In genomic region chr10:107628104-107628503, GRCm38 (mm10) we compare ENCODE assay signal across 21 mouse cellular contexts.
A peak's percentile ranks its signal among the peaks of the same experiment; 100 is the strongest.
DNase-seq lines count a peak whose midpoint lies in the region; ATAC-seq and TF ChIP-seq lines count a peak whose summit lies in the region.
"Had no signal": no experiment of that assay in that cellular context is flagged by ENCODE, and none has a peak within 500 bp of the region (broad histone marks: within the 10 kb centered on the region; RNA-seq: fewer than 3 reads in every experiment).

No protein-coding gene starts in this region.

- H3K36me3 ChIP-seq in kidney, embryonic 14.5 days (ENCODE audit: control insufficient read depth, insufficient read depth, low read length) = no peaks in the 10 kb centered on the region
- H3K36me3 ChIP-seq in kidney, embryonic 16.5 days (ENCODE audit: insufficient read depth, low read length) = no peaks in the 10 kb centered on the region
- H3K36me3 ChIP-seq in hindbrain, embryonic 10.5 days = no peaks in the 10 kb centered on the region
- H3K36me3 ChIP-seq: embryonic facial prominence, embryonic 15.5 days; forebrain, embryonic 15.5 days; heart, embryonic 12.5 days; hindbrain, embryonic 12.5 days had no signal

- no peak for DNase-seq in kidney, adult 8-10 months
- DNase-seq in mesoderm, embryonic 11.5 days (ENCODE audit: low read depth, low spot score) = peak; percentile 24
- DNase-seq in heart, postnatal 14 days = no peak
- no peak for DNase-seq in left cerebral cortex, adult 9 months (ENCODE audit: low spot score in 2 of 2)
- DNase-seq in hindbrain, embryonic 10.5 days (ENCODE audit: low spot score) = no peak
- DNase-seq: adrenal gland, postnatal 10 days; B cell, adult 2 months; cerebellum, adult 11 months; cerebellum, adult 8-10 months; cerebellum, postnatal 14 days; gastrocnemius, adult 2 months; gastrocnemius, postnatal 25 days; heart, postnatal 36 days had no signal

- no peak overlapping the region for H3K4me3 ChIP-seq in kidney, embryonic 14.5 days (ENCODE audit: low read length)
- no peak overlapping the region for H3K4me3 ChIP-seq in embryonic fibroblast, embryonic 13.5 days (ENCODE audit: insufficient read depth, low read length)
- no peak overlapping the region for H3K4me3 ChIP-seq in kidney, embryonic 16.5 days (ENCODE audit: low read length)
- no peak overlapping the region for H3K4me3 ChIP-seq in hindbrain, embryonic 10.5 days
- H3K4me3 ChIP-seq: embryonic facial prominence, embryonic 15.5 days; forebrain, embryonic 15.5 days; gastrocnemius, adult 2 months; heart, embryonic 12.5 days; hindbrain, embryonic 12.5 days had no signal

- H3K4me2 ChIP-seq in kidney, embryonic 14.5 days (replicated peaks; ENCODE audit: low read depth, low read length) = no peak overlapping the region
- no peak overlapping the region for H3K4me2 ChIP-seq in kidney, embryonic 16.5 days (replicated peaks; ENCODE audit: low read depth, low read length)
- H3K4me2 ChIP-seq: embryonic facial prominence, embryonic 15.5 days; forebrain, embryonic 15.5 days; heart, embryonic 12.5 days; hindbrain, embryonic 12.5 days had no signal

- intact Hi-C loops in heart, postnatal 14 days (cut with DNase I) = no loop called here

- TF ChIP-seq CTCF in embryonic fibroblast, embryonic 13.5 days (IDR thresholded peaks at IDR 0.05; ENCODE audit: borderline replicate concordance, insufficient read depth, low read length) = no peak

- H3K27me3 ChIP-seq in kidney, embryonic 14.5 days (ENCODE audit: control insufficient read depth, insufficient read depth, low read length) = no peaks in the 10 kb centered on the region
- no peaks in the 10 kb centered on the region for H3K27me3 ChIP-seq in kidney, embryonic 16.5 days (ENCODE audit: insufficient read depth, low read length)
- no peaks in the 10 kb centered on the region for H3K27me3 ChIP-seq in hindbrain, embryonic 10.5 days (ENCODE audit: insufficient read depth, poor library complexity, severe bottlenecking)
- H3K27me3 ChIP-seq: embryonic facial prominence, embryonic 15.5 days; forebrain, embryonic 15.5 days; heart, embryonic 12.5 days; hindbrain, embryonic 12.5 days had no signal

- WGBS in kidney, embryonic 14.5 days = 33% methylated on average over 3 of the region's 3 CpGs
- 19% methylated on average over 3 of the region's 3 CpGs for WGBS in kidney, embryonic 16.5 days
- WGBS in hindbrain, embryonic 10.5 days = 74% methylated on average over 3 of the region's 3 CpGs

- TF ChIP-seq POLR2A in embryonic fibroblast, embryonic 13.5 days (IDR thresholded peaks at IDR 0.05; ENCODE audit: low read depth, low read length) = no peak

- H3K9me3 ChIP-seq in kidney, embryonic 14.5 days (ENCODE audit: control insufficient read depth, low read length) = no peaks in the 10 kb centered on the region
- H3K9me3 ChIP-seq in kidney, embryonic 16.5 days (ENCODE audit: low read length) = no peaks in the 10 kb centered on the region
- H3K9me3 ChIP-seq in hindbrain, embryonic 10.5 days = no peaks in the 10 kb centered on the region
- H3K9me3 ChIP-seq: embryonic facial prominence, embryonic 15.5 days; forebrain, embryonic 15.5 days; heart, embryonic 12.5 days; hindbrain, embryonic 12.5 days had no signal

- no peak overlapping the region for H3K9ac ChIP-seq in kidney, embryonic 14.5 days (ENCODE audit: low read depth, low read length)
- H3K9ac ChIP-seq in kidney, embryonic 16.5 days (replicated peaks; ENCODE audit: low read length) = no peak overlapping the region
- H3K9ac ChIP-seq: embryonic facial prominence, embryonic 15.5 days; forebrain, embryonic 15.5 days; heart, embryonic 12.5 days; hindbrain, embryonic 12.5 days had no signal

- H3K27ac ChIP-seq in kidney, embryonic 14.5 days (ENCODE audit: low read depth, low read length) = no peak overlapping the region
- H3K27ac ChIP-seq in embryonic fibroblast, embryonic 13.5 days (ENCODE audit: insufficient read depth, low read length) = 0 out of 2 replicates have a peak overlapping the region, but pooled peaks have one; percentile 37
- H3K27ac ChIP-seq in kidney, embryonic 16.5 days (ENCODE audit: low read length) = no peak overlapping the region
- no peak overlapping the region for H3K27ac ChIP-seq in hindbrain, embryonic 10.5 days
- H3K27ac ChIP-seq: embryonic facial prominence, embryonic 15.5 days; forebrain, embryonic 15.5 days; gastrocnemius, adult 2 months; hindbrain, embryonic 12.5 days had no signal

- no peaks in the 10 kb centered on the region for H3K4me1 ChIP-seq in kidney, embryonic 14.5 days (ENCODE audit: control insufficient read depth, insufficient read depth, low read length)
- H3K4me1 ChIP-seq in embryonic fibroblast, embryonic 13.5 days (ENCODE audit: control insufficient read depth, insufficient read depth, low read length) = peaks cover 6% of the 10 kb centered on the region; the same call in 1 of the 2 replicates
- H3K4me1 ChIP-seq in kidney, embryonic 16.5 days (ENCODE audit: insufficient read depth, low read length) = no peaks in the 10 kb centered on the region
- H3K4me1 ChIP-seq in hindbrain, embryonic 10.5 days (replicated peaks) = no peaks in the 10 kb centered on the region
- H3K4me1 ChIP-seq: embryonic facial prominence, embryonic 15.5 days; forebrain, embryonic 15.5 days; heart, embryonic 12.5 days; hindbrain, embryonic 12.5 days had no signal

- ATAC-seq in kidney, embryonic 14.5 days (ENCODE audit: low FRiP score, low TSS enrichment) = peak; percentile 91
- peak; percentile 87 for ATAC-seq in kidney, embryonic 16.5 days (ENCODE audit: low FRiP score, low TSS enrichment)
- ATAC-seq: forebrain, embryonic 15.5 days; hindbrain, embryonic 16.5 days had no signal
